Mouse (Mus musculus): Measurements from ENCODE around the gene Il23r. TPM values are rescaled to one million over a fixed set of nuclear protein-coding genes. Genes with fewer than 3 reads are reported as not detected.
"Not testable (repeated sequence)": the region's sequence is repeated elsewhere in the genome, so short reads cannot be mapped to it uniquely, and the experiment has no call there.

The Il23r gene
- polyA plus RNA-seq, 1 experiment from 2014 or later = not detected

DNA sequence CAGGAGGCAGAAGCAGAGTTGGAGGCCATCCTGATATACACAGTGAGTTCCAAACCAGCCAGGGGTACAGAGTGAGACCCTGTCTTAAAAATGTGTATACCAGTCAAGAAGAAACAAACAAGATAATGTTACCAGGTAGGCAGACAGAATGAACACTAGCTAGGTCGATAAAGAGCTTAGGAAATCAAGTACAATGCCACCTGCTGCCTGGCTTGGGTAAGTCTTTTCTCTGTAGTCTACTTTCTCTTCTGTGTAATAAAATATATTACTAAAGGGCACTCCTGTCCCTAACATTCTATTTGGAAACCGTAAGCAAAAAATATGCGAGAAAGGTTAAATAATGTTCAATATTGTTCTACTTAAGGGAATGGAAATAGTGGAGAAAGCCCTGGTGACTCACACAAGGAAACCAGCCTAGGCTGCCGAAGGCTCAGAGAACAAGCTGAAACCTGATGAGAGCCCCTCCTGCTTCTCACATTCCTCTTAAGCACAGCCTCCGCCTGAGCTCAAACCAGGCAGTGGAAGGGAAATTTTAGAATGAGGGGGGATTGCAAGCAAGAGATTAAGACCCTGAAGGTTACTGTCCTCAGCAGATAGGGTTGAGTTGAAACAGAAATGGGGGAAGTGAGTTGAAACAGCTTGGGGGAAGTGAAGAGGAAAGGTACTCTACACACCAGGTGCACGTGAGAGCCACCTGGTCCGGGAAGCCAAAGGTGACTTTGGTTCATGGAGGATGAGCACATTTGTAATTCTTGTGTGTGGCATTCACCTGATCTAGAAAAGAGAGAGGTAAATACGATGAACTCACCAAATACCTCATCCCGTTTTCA lies 39.6 kb upstream of the Il23r start:
- TF ChIP-seq CTCF (IDR thresholded peaks at IDR 0.05; ENCODE audit: low read depth) = peak; percentile 56
- H3K27me3 ChIP-seq (ENCODE audit: insufficient read depth, low read length) = peaks cover 13% of the 10 kb centered on the region; the same call in 1 of the 2 replicates
- H3K9me3 ChIP-seq (replicated peaks; ENCODE audit: low read length) = no peaks in the 10 kb centered on the region
- peak; percentile 57; the same call in 1 of the 2 replicates for ATAC-seq (replicated peaks; ENCODE audit: low FRiP score, low read depth)
- no peak overlapping the region for H3K4me3 ChIP-seq (replicated peaks; ENCODE audit: low read depth, low read length)
- peak overlapping the region; percentile 76 for H3K27ac ChIP-seq
- no peaks in the 10 kb centered on the region for H3K4me1 ChIP-seq (replicated peaks; ENCODE audit: insufficient read depth, low read length)
- H3K36me3 ChIP-seq (ENCODE audit: insufficient read depth, low read length) = no peaks in the 10 kb centered on the region
- H3K4me2 ChIP-seq (ENCODE audit: low read length) = no peak overlapping the region
- DNase-seq (ENCODE audit: low spot score) = peak; percentile 64
- no peak overlapping the region for H3K9ac ChIP-seq (ENCODE audit: low read depth, low read length)
- WGBS = 41% methylated on average over 9 of the region's 9 CpGs

DNA sequence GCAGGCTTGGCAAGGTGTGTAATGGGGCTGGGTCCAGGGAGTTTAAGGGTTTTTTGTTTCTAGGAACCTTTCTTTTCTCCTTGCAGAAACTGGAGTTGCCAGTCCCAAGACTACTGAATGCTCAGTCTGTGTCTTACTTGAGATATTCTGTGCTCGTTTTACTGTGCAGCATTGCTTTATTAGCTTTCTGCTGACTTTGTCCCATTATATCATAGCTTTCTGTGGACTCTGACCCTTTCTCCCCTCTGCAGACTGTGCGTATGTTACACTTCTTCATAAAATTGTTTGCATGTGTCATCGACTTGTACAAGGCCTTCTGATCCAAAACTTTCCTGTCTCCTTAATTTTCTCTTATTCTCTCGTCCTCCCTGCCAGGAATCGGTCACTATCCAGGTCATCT lies 34.7 kb upstream of the Il23r start:
- Histone ChIP-seq H3K4me2 (ENCODE audit: low read length) (no peak overlapping the region), H3K27ac (no peak overlapping the region), H3K4me3 (replicated peaks; ENCODE audit: low read depth, low read length) (no peak overlapping the region), H3K27me3 (ENCODE audit: insufficient read depth, low read length) (no peaks in the 10 kb centered on the region), H3K4me1 (replicated peaks; ENCODE audit: insufficient read depth, low read length) (no peaks in the 10 kb centered on the region), H3K36me3 (ENCODE audit: insufficient read depth, low read length) (no peaks in the 10 kb centered on the region), H3K9me3 (replicated peaks; ENCODE audit: low read length) (no peaks in the 10 kb centered on the region), H3K9ac (ENCODE audit: low read depth, low read length) (no peak overlapping the region)
- WGBS = 87% methylated on average over 5 of the region's 5 CpGs
- no peak for TF ChIP-seq CTCF (IDR thresholded peaks at IDR 0.05; ENCODE audit: low read depth)
- DNase-seq (ENCODE audit: low spot score) = no peak
- no peak for ATAC-seq (replicated peaks; ENCODE audit: low FRiP score, low read depth)

DNA sequence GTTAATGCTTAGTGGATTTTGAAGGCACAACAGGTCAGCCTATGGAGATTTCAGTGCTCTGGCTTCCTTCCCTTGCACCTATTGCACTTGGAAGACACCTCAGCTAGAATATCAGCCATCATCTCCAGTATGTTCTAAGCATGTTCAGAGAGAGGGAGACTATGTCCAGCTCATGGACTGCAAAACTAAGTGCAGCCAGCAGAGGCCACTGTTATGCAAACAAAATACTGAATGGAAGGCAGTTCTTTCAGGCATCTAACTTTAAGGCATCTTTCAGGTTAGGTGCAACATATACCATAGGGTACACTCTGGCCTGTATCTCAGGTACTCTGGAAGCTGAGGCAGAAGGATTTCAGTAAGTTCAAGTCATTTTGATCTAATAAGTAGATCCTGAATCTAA lies 19.1 kb upstream of the Il23r start:
- Histone ChIP-seq H3K4me2 (ENCODE audit: low read length) (no peak overlapping the region), H3K4me3 (replicated peaks; ENCODE audit: low read depth, low read length) (no peak overlapping the region), H3K27ac (no peak overlapping the region), H3K9ac (ENCODE audit: low read depth, low read length) (no peak overlapping the region), H3K9me3 (replicated peaks; ENCODE audit: low read length) (no peaks in the 10 kb centered on the region), H3K4me1 (replicated peaks; ENCODE audit: insufficient read depth, low read length) (no peaks in the 10 kb centered on the region), H3K36me3 (ENCODE audit: insufficient read depth, low read length) (no peaks in the 10 kb centered on the region), H3K27me3 (ENCODE audit: insufficient read depth, low read length) (no peaks in the 10 kb centered on the region)
- DNase-seq (ENCODE audit: low spot score) (no peak), ATAC-seq (replicated peaks; ENCODE audit: low FRiP score, low read depth) (no peak; the same call in 1 of the 2 replicates)
- TF ChIP-seq CTCF (IDR thresholded peaks at IDR 0.05; ENCODE audit: low read depth) = peak; percentile 81

DNA sequence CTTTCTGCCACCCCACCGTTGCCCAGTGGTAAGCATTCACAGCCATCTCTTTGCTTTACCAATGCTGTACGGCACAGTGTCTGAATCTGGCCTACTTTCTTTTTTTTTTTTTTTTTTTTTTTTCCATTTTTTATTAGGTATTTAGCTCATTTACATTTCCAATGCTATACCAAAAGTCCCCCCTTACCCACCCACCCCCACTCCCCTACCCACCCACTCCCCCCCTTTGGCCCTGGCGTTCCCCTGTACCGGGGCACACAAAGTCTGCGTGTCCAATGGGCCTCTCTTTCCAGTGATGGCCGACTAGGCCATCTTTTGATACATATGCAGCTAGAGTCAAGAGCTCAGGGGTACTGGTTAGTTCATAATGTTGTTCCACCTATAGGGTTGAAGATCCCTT lies 10.3 kb upstream of the Il23r start:
- not testable (repeated sequence) for H3K27ac ChIP-seq; H3K4me1 ChIP-seq (replicated peaks; ENCODE audit: insufficient read depth, low read length); H3K4me3 ChIP-seq (replicated peaks; ENCODE audit: low read depth, low read length); DNase-seq (ENCODE audit: low spot score); H3K4me2 ChIP-seq (ENCODE audit: low read length); H3K27me3 ChIP-seq (ENCODE audit: insufficient read depth, low read length); H3K9ac ChIP-seq (ENCODE audit: low read depth, low read length); H3K9me3 ChIP-seq (replicated peaks; ENCODE audit: low read length); H3K36me3 ChIP-seq (ENCODE audit: insufficient read depth, low read length)
- peak; percentile 65 for ATAC-seq (replicated peaks; ENCODE audit: low FRiP score, low read depth)
- 91% methylated on average over 2 of the region's 6 CpGs for WGBS

DNA sequence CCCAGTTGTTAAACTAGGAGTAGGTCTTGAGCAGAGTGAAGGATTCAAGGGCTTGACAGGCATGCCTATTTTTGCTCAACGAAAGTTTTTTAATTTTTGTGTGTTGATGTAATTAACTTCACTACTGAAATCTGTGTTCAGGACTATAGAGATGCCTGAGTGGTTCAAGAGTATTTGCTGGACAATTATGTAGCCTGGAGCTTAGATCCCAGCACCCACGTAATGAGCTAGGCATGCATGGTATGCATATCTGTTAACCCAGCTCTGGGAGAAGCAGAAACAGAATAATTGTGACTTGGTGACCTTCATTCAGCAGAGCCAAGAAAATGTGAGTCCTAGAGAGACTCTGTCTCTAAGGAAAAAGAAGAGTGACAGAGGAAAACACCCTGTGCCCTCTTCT lies 10.6 kb downstream of the Il23r start:
- H3K4me1 ChIP-seq (replicated peaks; ENCODE audit: insufficient read depth, low read length) = no peaks in the 10 kb centered on the region
- H3K4me3 ChIP-seq (replicated peaks; ENCODE audit: low read depth, low read length) = no peak overlapping the region
- WGBS = 51% methylated on average over 2 of the region's 2 CpGs
- H3K36me3 ChIP-seq (ENCODE audit: insufficient read depth, low read length) = no peaks in the 10 kb centered on the region
- ATAC-seq (replicated peaks; ENCODE audit: low FRiP score, low read depth) (peak; percentile 85), DNase-seq (ENCODE audit: low spot score) (peak; percentile 46)
- H3K27me3 ChIP-seq (ENCODE audit: insufficient read depth, low read length) = no peaks in the 10 kb centered on the region
- no peak overlapping the region for H3K4me2 ChIP-seq (ENCODE audit: low read length)
- TF ChIP-seq CTCF (IDR thresholded peaks at IDR 0.05; ENCODE audit: low read depth) = no peak
- peak overlapping the region; percentile 25; the same call in 1 of the 2 replicates for H3K27ac ChIP-seq
- no peak overlapping the region for H3K9ac ChIP-seq (ENCODE audit: low read depth, low read length)
- H3K9me3 ChIP-seq (replicated peaks; ENCODE audit: low read length) = no peaks in the 10 kb centered on the region

DNA sequence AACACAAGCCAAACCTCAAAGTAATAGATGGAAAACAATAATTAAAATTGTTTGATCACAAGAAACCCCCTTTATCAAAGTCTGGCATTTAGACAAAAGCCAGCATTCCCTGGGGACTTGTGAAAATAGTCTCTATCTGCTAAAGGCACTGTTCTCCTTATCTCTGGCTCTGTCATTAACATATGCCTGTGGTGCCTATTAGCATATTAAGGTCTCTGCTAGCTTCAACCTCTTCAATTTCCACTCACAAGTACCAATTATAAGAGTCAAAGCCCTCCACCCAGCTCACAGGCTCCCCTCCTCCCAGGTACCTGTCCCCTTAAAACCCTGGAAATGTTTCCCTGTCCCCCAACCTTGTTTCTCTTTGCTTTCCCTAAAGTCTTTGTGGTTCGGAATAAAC lies 20.4 kb downstream of the Il23r start:
- ATAC-seq (replicated peaks; ENCODE audit: low FRiP score, low read depth) (no peak), DNase-seq (ENCODE audit: low spot score) (no peak)
- no peak overlapping the region for H3K4me3 ChIP-seq (replicated peaks; ENCODE audit: low read depth, low read length)
- no peaks in the 10 kb centered on the region for H3K27me3 ChIP-seq (ENCODE audit: insufficient read depth, low read length)
- H3K27ac ChIP-seq = no peak overlapping the region
- no peak overlapping the region for H3K4me2 ChIP-seq (ENCODE audit: low read length)
- TF ChIP-seq CTCF (IDR thresholded peaks at IDR 0.05; ENCODE audit: low read depth) = no peak
- no peaks in the 10 kb centered on the region for H3K4me1 ChIP-seq (replicated peaks; ENCODE audit: insufficient read depth, low read length)
- H3K9ac ChIP-seq (ENCODE audit: low read depth, low read length) = no peak overlapping the region
- H3K36me3 ChIP-seq (ENCODE audit: insufficient read depth, low read length) = no peaks in the 10 kb centered on the region
- no peaks in the 10 kb centered on the region for H3K9me3 ChIP-seq (replicated peaks; ENCODE audit: low read length)
- WGBS = 25% methylated on average over 1 of the region's 1 CpGs

Measured in kidney, postnatal 0 days (tissue).